Mouse (Mus musculus): ENCODE data around the gene Tbx10. TPM values are rescaled to one million over a fixed set of nuclear protein-coding genes. Genes with fewer than 3 reads are reported as not detected.
A peak's percentile ranks its signal among the peaks of the same experiment; 100 is the strongest.

Tbx10 gene
- polyA plus RNA-seq, 1 experiment from 2014 or later, result not detected

DNA sequence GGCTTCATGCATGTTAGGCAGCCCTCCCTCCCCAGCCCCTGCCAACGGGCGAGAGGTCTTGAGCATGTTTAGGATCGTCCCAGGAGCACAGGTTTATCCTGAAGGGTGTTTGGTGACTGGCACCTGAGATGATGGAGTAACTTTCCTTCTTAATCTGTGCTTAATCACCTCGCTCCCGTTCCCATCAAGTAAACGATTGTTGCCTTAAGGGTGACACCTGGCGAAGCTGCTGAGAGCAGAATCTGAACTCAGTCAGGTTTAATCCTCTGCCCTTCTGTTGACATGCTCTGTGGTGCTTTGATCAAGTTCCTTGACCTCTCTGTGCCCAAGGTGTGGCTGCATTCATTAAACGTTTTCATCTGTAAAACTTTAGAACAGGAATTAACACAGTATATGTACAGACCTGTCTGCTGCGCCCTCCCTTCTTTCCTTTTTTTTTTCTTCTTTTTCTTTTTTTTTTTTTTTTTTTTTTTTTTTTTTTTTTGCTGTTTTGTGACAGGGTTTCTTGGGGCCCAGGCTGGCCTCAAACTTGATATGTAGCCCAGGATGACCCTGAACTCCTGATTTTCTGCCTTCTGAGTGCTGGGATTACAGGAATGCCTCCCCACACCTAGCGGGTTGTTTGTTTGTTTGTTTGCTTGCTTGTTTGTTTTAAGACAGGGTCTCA, 25.5 kb downstream of the Tbx10 start:
- no peak overlapping the region for H3K9ac ChIP-seq (ENCODE audit: low read length)
- ATAC-seq (replicated peaks; ENCODE audit: extremely low read depth, insufficient read depth, low FRiP score), result no peak
- WGBS, result 62% methylated on average over 10 of the region's 10 CpGs

DNA sequence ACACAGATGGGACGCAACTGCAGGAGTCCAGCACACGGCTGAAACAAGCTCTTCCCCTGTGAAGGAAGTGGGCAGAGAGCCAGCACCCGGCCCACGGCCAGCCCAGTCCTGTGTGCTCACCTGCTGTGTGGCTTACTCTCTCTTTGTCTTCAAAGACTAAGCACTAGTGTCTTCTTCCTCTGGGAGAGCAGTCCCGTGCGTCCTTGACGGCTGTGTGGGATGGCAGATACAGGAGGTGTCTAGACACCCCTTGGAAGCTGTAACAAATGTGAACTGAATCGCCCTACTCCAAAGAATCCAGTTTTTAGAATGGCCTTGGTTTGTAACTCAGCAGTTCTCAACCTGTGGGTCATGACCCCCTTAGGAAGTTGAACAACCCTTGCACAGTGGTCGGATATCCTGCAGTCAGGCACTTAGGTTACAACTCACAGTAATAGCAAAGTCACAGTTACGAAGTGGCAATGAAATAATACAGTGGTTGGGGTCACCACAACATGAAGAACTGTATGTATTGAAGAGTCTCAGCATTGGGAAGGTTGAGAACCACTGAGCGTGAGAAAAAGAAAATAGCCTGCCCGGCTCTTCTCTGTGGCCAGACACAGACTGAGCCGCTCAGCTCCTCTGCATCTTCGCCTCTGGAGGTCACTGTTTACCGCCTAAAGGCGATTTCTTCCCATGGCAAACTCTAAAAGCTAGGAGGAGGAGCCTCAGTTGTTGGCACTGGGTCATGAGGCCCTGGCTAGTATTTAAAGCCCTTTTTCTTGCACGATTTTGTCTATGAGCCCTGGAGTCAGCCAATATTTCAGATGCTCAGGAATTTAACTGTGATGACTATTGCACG, 26.4 kb downstream of the Tbx10 start:
- Histone ChIP-seq H3K9ac (ENCODE audit: low read length) (0 out of 2 replicates have a peak overlapping the region, but pooled peaks have one; percentile 3), H3K9me3 (replicated peaks; ENCODE audit: control insufficient read depth, low read length) (no peaks in the 10 kb centered on the region), H3K36me3 (ENCODE audit: control insufficient read depth, insufficient read depth) (no peaks in the 10 kb centered on the region), H3K27ac (ENCODE audit: low read length) (no peak overlapping the region), H3K4me3 (ENCODE audit: low read length) (no peak overlapping the region), H3K4me1 (ENCODE audit: control insufficient read depth, insufficient read depth, low read length) (peaks cover 4% of the 10 kb centered on the region; the same call in 1 of the 2 replicates), H3K4me2 (ENCODE audit: low read depth, low read length) (0 out of 2 replicates have a peak overlapping the region, but pooled peaks have one; percentile 5), H3K27me3 (ENCODE audit: control insufficient read depth, insufficient read depth, low read length) (no peaks in the 10 kb centered on the region)
- peak; percentile 85 for ATAC-seq (replicated peaks; ENCODE audit: extremely low read depth, insufficient read depth, low FRiP score)
- WGBS, result 27% methylated on average over 18 of the region's 18 CpGs

More for the DNA sequence above, 25.5 kb downstream of the Tbx10 start:
- H3K4me2 ChIP-seq (ENCODE audit: low read depth, low read length), result no peak overlapping the region
- H3K36me3 ChIP-seq (ENCODE audit: control insufficient read depth, insufficient read depth), result no peaks in the 10 kb centered on the region
- H3K27ac ChIP-seq (ENCODE audit: low read length), result no peak overlapping the region
- no peak overlapping the region for H3K4me3 ChIP-seq (ENCODE audit: low read length)
- H3K9me3 ChIP-seq (replicated peaks; ENCODE audit: control insufficient read depth, low read length), result no peaks in the 10 kb centered on the region
- peaks cover 4% of the 10 kb centered on the region for H3K4me1 ChIP-seq (ENCODE audit: control insufficient read depth, insufficient read depth, low read length)
- H3K27me3 ChIP-seq (ENCODE audit: control insufficient read depth, insufficient read depth, low read length), result no peaks in the 10 kb centered on the region

DNA sequence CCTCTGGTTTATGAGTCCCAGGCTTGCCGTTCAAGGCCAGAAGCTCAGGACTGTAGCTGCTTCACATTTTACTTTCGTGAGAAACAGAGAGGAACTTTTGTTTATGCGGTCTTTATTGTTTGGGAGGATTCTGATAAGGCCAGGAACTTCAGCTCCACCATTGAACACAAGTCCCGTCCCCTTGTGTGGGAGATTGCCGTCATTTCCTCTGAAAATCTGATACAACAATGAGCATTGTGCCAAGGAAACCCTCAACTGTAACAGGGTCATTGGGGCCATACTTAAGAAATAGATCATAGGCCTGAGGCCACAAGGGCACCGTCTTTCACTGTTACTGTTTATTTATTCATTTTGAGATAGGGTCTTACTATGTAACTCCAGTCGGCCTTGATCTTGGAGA, 30.6 kb downstream of the Tbx10 start:
- no peaks in the 10 kb centered on the region for H3K36me3 ChIP-seq (ENCODE audit: control insufficient read depth, insufficient read depth)
- no peak overlapping the region; the same call in 1 of the 2 replicates for H3K27ac ChIP-seq (ENCODE audit: low read length)
- no peaks in the 10 kb centered on the region for H3K27me3 ChIP-seq (ENCODE audit: control insufficient read depth, insufficient read depth, low read length)
- ATAC-seq (replicated peaks; ENCODE audit: extremely low read depth, insufficient read depth, low FRiP score), result no peak
- no peak overlapping the region for H3K4me3 ChIP-seq (ENCODE audit: low read length)
- H3K9me3 ChIP-seq (replicated peaks; ENCODE audit: control insufficient read depth, low read length), result peaks cover 15% of the 10 kb centered on the region
- WGBS, result 56% methylated on average over 7 of the region's 7 CpGs
- no peak overlapping the region for H3K4me2 ChIP-seq (ENCODE audit: low read depth, low read length)
- H3K9ac ChIP-seq (ENCODE audit: low read length), result no peak overlapping the region
- peaks cover 4% of the 10 kb centered on the region; the same call in 1 of the 2 replicates for H3K4me1 ChIP-seq (ENCODE audit: control insufficient read depth, insufficient read depth, low read length)

DNA sequence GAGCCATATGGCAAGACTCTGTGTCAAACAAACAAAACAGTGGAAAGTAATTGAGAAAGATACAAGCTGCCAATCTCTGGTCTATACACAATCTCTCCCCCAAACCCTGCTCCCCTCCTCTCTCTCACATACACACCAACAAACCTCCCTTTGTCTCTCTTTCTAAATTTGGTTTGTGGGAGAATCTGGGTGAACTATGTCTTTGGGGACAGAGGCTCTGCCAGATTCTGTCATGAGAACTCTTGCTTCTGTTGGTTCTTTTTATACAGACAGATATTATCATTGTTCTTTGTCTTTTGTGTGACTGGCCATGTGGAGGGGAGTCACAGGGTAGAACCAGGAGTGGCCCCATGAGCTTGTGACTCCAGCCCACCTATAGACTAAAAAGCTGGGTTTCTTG, 35.0 kb downstream of the Tbx10 start:
- Histone ChIP-seq H3K27ac (ENCODE audit: low read length) (no peak overlapping the region), H3K4me1 (ENCODE audit: control insufficient read depth, insufficient read depth, low read length) (no peaks in the 10 kb centered on the region), H3K4me3 (ENCODE audit: low read length) (no peak overlapping the region), H3K36me3 (ENCODE audit: control insufficient read depth, insufficient read depth) (no peaks in the 10 kb centered on the region), H3K27me3 (ENCODE audit: control insufficient read depth, insufficient read depth, low read length) (no peaks in the 10 kb centered on the region), H3K9ac (ENCODE audit: low read length) (no peak overlapping the region), H3K9me3 (replicated peaks; ENCODE audit: control insufficient read depth, low read length) (peaks cover 15% of the 10 kb centered on the region), H3K4me2 (ENCODE audit: low read depth, low read length) (no peak overlapping the region)
- no peak for ATAC-seq (replicated peaks; ENCODE audit: extremely low read depth, insufficient read depth, low FRiP score)

DNA sequence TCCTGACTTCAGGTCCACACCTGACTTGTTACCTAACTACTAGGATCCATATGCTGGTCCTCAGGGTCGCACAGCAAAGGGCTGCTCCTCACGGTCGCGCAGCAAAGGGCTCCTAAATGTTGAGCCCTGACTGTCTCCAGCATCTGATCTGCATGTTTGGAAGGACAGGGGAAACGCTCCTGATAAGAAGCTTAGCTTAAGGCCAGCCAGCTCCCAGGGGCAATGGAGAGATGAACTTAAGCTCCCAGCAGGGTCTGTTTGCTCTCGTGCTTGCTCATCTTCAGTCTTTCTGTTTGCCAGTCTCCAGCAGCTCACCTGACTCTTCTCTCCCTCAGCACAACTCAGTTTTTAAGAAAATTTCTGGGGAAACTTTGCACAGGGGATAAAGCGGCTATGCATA, 40.1 kb downstream of the Tbx10 start:
- H3K36me3 ChIP-seq (ENCODE audit: control insufficient read depth, insufficient read depth), result peaks cover 2% of the 10 kb centered on the region
- no peak for ATAC-seq (replicated peaks; ENCODE audit: extremely low read depth, insufficient read depth, low FRiP score)
- H3K4me2 ChIP-seq (ENCODE audit: low read depth, low read length), result no peak overlapping the region
- H3K9me3 ChIP-seq (replicated peaks; ENCODE audit: control insufficient read depth, low read length), result no peaks in the 10 kb centered on the region
- no peaks in the 10 kb centered on the region for H3K27me3 ChIP-seq (ENCODE audit: control insufficient read depth, insufficient read depth, low read length)
- no peak overlapping the region for H3K9ac ChIP-seq (ENCODE audit: low read length)
- H3K4me1 ChIP-seq (ENCODE audit: control insufficient read depth, insufficient read depth, low read length), result peaks cover 9% of the 10 kb centered on the region; the same call in 1 of the 2 replicates
- no peak overlapping the region for H3K4me3 ChIP-seq (ENCODE audit: low read length)
- WGBS, result 45% methylated on average over 7 of the region's 7 CpGs
- H3K27ac ChIP-seq (ENCODE audit: low read length), result no peak overlapping the region

DNA sequence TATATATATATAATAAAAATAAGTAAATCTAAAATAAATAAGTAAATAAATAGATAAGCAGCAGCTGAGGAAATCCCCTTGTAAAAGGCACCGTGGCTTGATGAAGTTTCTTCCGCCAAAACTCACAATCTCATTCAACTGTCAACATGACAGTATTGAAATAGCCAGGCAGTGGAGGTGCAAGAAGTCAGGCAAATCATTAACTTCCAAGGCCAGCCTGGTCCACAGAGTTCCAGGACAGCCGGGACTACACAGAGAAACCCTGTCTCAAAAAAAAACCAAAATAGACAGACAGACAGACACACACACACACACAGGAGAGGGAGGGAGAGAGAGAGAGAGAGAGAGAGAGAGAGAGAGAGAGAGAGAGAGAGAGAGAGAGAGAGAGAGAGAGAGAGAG, 40.7 kb downstream of the Tbx10 start:
- 64% methylated on average over 3 of the region's 3 CpGs for WGBS
- Histone ChIP-seq H3K27me3 (ENCODE audit: control insufficient read depth, insufficient read depth, low read length) (no peaks in the 10 kb centered on the region), H3K36me3 (ENCODE audit: control insufficient read depth, insufficient read depth) (peaks cover 2% of the 10 kb centered on the region), H3K4me3 (ENCODE audit: low read length) (no peak overlapping the region), H3K27ac (ENCODE audit: low read length) (no peak overlapping the region), H3K9ac (ENCODE audit: low read length) (no peak overlapping the region), H3K4me2 (ENCODE audit: low read depth, low read length) (no peak overlapping the region), H3K9me3 (replicated peaks; ENCODE audit: control insufficient read depth, low read length) (no peaks in the 10 kb centered on the region), H3K4me1 (ENCODE audit: control insufficient read depth, insufficient read depth, low read length) (peaks cover 10% of the 10 kb centered on the region; the same call in 1 of the 2 replicates)
- no peak for ATAC-seq (replicated peaks; ENCODE audit: extremely low read depth, insufficient read depth, low FRiP score)

DNA sequence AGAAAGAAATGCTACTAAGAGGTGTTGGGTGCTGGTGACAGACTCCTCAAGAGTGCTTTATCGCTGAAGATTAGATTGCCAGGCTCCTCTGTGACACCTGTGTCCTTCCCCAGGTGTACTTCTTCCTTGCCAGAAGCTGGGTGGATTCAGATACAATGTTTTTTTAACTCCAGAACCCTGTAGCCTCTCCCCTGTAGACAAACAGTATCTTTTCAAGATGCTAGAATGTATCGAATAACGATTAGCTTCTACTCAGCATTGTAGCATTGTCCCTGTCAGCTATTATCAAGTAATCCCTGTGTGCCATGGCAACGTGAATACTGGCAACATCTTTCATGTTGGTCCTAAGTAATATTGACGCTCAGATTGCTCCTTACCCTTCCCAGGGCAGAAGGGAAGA, 41.2 kb downstream of the Tbx10 start:
- Histone ChIP-seq H3K4me3 (ENCODE audit: low read length) (no peak overlapping the region), H3K9me3 (replicated peaks; ENCODE audit: control insufficient read depth, low read length) (no peaks in the 10 kb centered on the region), H3K4me1 (ENCODE audit: control insufficient read depth, insufficient read depth, low read length) (peaks cover 12% of the 10 kb centered on the region; the same call in 1 of the 2 replicates), H3K9ac (ENCODE audit: low read length) (no peak overlapping the region), H3K27ac (ENCODE audit: low read length) (no peak overlapping the region), H3K4me2 (ENCODE audit: low read depth, low read length) (no peak overlapping the region), H3K36me3 (ENCODE audit: control insufficient read depth, insufficient read depth) (peaks cover 2% of the 10 kb centered on the region), H3K27me3 (ENCODE audit: control insufficient read depth, insufficient read depth, low read length) (no peaks in the 10 kb centered on the region)
- 60% methylated on average over 5 of the region's 5 CpGs for WGBS
- ATAC-seq (replicated peaks; ENCODE audit: extremely low read depth, insufficient read depth, low FRiP score), result no peak

DNA sequence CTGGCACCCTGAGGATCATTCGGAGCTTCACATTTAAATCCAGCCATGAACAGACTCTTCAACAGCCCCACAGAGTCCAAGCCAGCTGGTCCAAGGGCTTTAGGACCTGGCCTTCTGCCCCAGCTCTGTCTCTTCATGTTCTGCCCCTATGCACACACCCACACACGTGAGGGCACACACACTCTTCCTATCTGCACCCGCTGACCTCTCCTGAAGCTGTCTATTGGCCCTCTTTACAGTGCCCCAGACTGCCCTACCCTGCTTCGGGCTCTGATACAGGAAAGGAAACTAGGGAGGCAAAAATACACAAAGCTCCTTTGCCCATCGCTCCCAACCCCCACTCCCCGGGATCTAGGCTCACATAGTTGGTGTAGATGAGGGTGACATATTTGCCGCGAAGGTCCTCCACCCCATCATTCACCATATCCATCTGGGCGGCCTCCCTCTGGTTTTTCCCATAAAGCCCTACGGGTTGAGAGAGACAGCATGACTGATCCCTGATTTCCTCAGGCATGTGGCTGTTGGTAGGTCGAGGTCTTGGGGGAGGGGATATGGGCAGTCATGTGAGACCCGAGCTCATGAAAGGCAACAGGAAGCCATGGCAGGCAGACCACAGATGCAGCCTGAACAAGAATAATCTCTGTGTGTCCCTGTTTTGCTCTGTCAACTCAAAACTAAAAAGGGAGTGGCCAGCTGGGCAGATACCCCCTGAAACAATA, 43.9 kb downstream of the Tbx10 start:
- peaks cover 12% of the 10 kb centered on the region; the same call in 1 of the 2 replicates for H3K4me1 ChIP-seq (ENCODE audit: control insufficient read depth, insufficient read depth, low read length)
- H3K27ac ChIP-seq (ENCODE audit: low read length), result no peak overlapping the region
- H3K4me2 ChIP-seq (ENCODE audit: low read depth, low read length), result no peak overlapping the region
- no peaks in the 10 kb centered on the region for H3K9me3 ChIP-seq (replicated peaks; ENCODE audit: control insufficient read depth, low read length)
- no peak overlapping the region for H3K9ac ChIP-seq (ENCODE audit: low read length)
- H3K27me3 ChIP-seq (ENCODE audit: control insufficient read depth, insufficient read depth, low read length), result no peaks in the 10 kb centered on the region
- no peak for ATAC-seq (replicated peaks; ENCODE audit: extremely low read depth, insufficient read depth, low FRiP score)
- WGBS, result 74% methylated on average over 12 of the region's 12 CpGs
- H3K4me3 ChIP-seq (ENCODE audit: low read length), result no peak overlapping the region
- H3K36me3 ChIP-seq (ENCODE audit: control insufficient read depth, insufficient read depth), result peaks cover 2% of the 10 kb centered on the region

Measured in heart, embryonic 16.5 days (tissue).